Mouse (Mus musculus): ENCODE measurements around the gene Aldh1l2. TPM values are rescaled to one million over a fixed set of nuclear protein-coding genes. Genes with fewer than 3 reads are reported as not detected.

Gene Aldh1l2
- polyA plus RNA-seq, 1 experiment, result 24.4 TPM

GRCm38 (mm10) chr10:83448582-83448981 is 85.4 kb downstream of the Aldh1l2 start:
- TF ChIP-seq CTCF (IDR thresholded peaks at IDR 0.05; ENCODE audit: borderline replicate concordance, extremely low read depth, insufficient read depth, insufficient read length) (no peak), POLR2A (IDR thresholded peaks at IDR 0.05; ENCODE audit: borderline replicate concordance, extremely low read depth, insufficient read depth, insufficient read length, poor library complexity, severe bottlenecking) (no peak)
- no peak for DNase-seq (ENCODE audit: low read depth)

Other genes with a start within 250 kb of the Aldh1l2 start
- 5.1 and 7.4 TPM in 2 replicates for gene Slc41a2, start 196.3 kb downstream of the Aldh1l2 start, polyA plus RNA-seq (2012; rRNA removed)
- 1.0 and 1.6 TPM in 2 replicates for gene D10Wsu102e, start 173.9 kb downstream of the Aldh1l2 start, polyA plus RNA-seq (2012; rRNA removed)
- gene Washc4, start 9.6 kb upstream of the Aldh1l2 start, polyA plus RNA-seq (2012; rRNA removed), result 12.7 and 16.3 TPM in 2 replicates
- gene Appl2, start 114.6 kb upstream of the Aldh1l2 start, polyA plus RNA-seq (2012; rRNA removed), result 16.1 and 36.8 TPM in 2 replicates
- gene 1500009L16Rik, start 188.7 kb upstream of the Aldh1l2 start, polyA plus RNA-seq (2012; rRNA removed), result 32.4 and 32.6 TPM in 2 replicates